Mouse (Mus musculus) bone marrow macrophage, adult 2 months (primary cell): ENCODE measurements around the gene Csf3r. TPM values are rescaled to one million over a fixed set of nuclear protein-coding genes. Genes with fewer than 3 reads are reported as not detected.

Experiments
- H3K27ac ChIP-seq: 2 replicates; pipeline ENCODE4 v1.5.1; 2012; ENCODE audit warnings: low read depth, low read length; ENCODE audit not compliant: insufficient read depth
- H3K4me1 ChIP-seq: 2 replicates; pipeline ENCODE4 v1.6.1; 2012; ENCODE audit warnings: low read length; ENCODE audit not compliant: control insufficient read depth, insufficient read depth
- H3K4me3 ChIP-seq: 2 replicates; pipeline ENCODE4 v1.5.1; 2012; ENCODE audit warnings: mild to moderate bottlenecking, low read length, moderate library complexity; ENCODE audit not compliant: insufficient read depth
- CTCF ChIP-seq: IDR thresholded peaks from 2 replicates; pipeline ENCODE4 v1.5.1; 2012; ENCODE audit warnings: low read depth, mild to moderate bottlenecking, low read length, moderate library complexity
- POLR2A ChIP-seq: IDR thresholded peaks from 2 replicates; pipeline ENCODE4 v1.6.1; 2012; ENCODE audit warnings: mild to moderate bottlenecking, low read depth, low read length, borderline replicate concordance
- polyA plus RNA-seq: library from polyadenylated mRNA; stranded (reverse); fragments of >200 nt; gene quantifications from 2 replicates; pipeline ENCODE4 v1.2.4, GENCODE M21; 2012; ENCODE audit not compliant: missing spikeins, insufficient read depth, insufficient read length

Csf3r gene
- polyA plus RNA-seq, 1 experiment, result 112 TPM

DNA sequence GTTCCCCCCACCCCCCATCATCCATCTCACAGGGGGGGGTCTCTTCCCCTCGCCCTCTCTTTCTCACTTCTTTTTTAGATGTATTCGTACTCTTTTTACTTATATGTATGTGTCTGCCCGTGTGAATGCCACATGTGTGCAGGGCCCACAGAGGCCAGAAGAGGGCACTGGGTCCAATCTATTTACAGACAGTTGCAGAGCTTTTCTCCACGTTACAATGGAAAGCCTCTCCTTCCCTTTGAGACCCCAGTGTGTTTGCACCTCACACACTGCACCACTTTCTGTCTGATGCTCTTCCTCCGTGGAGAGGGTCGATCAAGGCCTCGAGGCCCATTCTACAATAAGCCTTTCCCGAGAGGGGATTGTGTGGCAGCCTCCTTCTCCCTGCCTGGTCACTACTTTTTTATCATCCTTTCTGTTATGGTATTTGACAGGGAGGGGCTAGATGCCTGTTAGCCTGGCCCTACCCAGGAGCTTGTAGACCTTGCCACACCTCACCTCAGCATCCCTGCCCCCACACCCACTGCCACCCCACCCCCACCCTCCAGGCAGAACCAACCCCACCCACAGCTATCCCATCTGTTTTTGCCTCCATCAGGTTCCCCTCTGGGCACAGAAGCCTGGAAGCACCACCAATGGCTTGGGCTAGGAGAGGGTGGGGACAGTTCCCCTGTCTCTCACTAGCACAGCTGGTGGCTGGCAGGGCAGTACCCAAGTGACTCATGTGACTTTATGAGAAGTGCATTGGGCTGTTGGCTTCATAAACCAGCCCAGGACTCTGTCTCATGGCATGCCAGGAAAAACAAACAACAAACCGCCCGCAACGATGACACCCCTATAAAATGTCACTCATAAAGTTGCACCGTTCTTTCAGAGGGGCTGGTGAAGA is 22.8 kb upstream of the Csf3r start:
- no peak overlapping the region for H3K4me3 ChIP-seq
- peaks cover 28% of the 10 kb centered on the region for H3K4me1 ChIP-seq
- TF ChIP-seq CTCF, result no peak
- TF ChIP-seq POLR2A, result no peak
- H3K27ac ChIP-seq, result no peak overlapping the region

DNA sequence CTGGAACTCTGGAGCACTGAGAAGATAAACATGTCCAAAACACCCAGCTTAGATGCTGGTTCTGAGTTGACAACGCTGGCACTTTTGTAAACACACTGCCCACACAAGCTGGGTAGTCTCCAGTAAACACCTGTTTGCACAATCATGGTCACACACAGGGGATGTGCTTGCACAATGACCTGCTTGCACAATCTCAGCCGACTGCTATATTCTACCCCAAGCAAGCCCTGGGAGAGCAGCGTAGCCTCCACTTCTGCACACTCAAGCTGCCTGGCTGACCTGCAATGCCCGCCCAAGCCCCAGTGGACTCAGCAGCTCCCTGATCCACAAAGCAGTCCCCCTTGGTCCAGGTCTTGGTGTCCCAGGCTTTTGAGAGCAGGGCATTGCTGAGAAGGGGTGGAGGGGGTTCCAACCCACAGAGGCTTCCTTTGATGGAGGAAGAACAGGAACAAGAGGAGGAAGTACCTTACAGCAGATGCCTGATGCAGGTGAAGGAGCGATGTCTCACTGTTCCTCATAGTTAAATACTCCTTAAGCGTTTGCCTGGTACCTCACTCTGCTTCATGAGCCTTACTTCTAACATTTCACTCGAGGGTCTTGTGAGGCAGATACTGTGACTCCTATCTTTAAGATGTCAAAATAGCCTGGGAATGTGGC is 6.5 kb upstream of the Csf3r start:
- peaks cover 40% of the 10 kb centered on the region for H3K4me1 ChIP-seq
- no peak for TF ChIP-seq POLR2A
- no peak for TF ChIP-seq CTCF
- H3K4me3 ChIP-seq, result no peak overlapping the region
- peak overlapping the region; percentile 95 for H3K27ac ChIP-seq

DNA sequence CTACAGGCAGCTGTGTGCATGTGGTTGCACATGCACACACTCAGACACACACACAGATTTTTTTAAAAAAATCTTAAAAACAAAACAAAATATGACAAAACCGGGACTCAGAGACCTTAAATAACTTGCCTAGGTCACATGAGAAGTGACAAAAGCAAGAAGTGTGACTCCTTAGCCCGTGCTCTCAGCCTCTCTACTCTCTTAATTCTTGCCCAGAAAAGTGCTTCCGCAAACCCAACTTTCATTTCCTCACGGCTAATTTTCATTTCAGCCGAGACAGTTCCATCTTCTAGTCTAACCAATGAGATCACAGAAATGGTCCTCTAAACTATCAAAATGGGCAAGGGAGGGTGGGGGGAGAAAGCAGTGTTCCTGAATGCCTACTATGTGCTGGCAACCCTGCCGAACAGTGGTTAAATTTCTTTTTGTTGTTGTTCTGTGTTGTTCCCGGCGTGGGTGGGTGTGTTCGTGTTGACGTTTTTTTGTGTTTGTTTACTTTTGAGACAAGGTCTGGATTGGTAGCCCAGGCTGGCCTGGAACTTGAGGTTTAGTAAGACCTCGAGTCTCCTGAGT is 5.3 kb upstream of the Csf3r start:
- H3K27ac ChIP-seq, result peak overlapping the region; percentile 95
- H3K4me1 ChIP-seq, result peaks cover 49% of the 10 kb centered on the region
- TF ChIP-seq CTCF (no peak), POLR2A (no peak)
- peak overlapping the region; percentile 31 for H3K4me3 ChIP-seq

DNA sequence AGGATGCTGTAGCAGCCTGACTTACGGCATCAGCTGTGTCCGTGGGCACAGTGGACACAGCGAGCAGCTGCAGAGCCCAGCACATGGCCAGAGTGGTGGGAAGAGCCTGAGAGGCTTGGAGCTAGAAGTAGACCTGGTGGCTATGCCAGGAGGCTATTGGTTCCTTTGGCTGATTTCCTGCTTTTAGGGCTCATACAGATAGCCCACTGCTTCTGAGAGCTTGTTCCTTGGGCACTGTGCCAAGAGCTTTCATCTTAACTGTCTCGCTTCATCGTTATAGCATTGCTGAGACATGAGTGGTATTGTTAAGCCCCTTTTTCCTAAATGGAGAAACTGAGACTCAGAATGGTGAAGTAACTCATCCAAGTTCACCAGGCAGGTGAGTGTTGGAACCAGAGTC is 1.5 kb downstream of the Csf3r start:
- Histone ChIP-seq H3K4me1 (peaks cover 37% of the 10 kb centered on the region), H3K27ac (no peak overlapping the region), H3K4me3 (no peak overlapping the region)
- no peak for TF ChIP-seq POLR2A
- TF ChIP-seq CTCF, result no peak

DNA sequence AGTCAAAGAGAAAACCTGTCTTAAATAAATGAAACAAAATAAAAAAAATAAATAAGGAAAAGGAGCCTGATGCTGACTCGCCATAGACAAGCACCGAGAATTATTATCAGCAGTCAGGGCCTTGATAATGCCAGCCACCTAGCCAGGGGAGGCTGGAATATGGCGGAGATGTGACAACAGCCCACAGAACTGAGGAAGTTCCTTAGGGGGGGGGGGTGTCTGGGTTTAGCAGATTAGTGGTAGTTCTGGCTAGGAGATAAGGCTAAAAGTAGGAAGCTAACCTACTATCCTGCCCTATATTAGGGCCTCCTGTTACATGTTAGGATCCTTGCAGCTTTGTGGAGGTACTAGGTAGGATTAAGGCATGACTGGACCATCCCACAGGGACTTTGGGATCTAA is 3.6 kb downstream of the Csf3r start:
- peaks cover 41% of the 10 kb centered on the region for H3K4me1 ChIP-seq
- TF ChIP-seq CTCF (no peak), POLR2A (no peak)
- H3K4me3 ChIP-seq, result no peak overlapping the region
- no peak overlapping the region for H3K27ac ChIP-seq

DNA sequence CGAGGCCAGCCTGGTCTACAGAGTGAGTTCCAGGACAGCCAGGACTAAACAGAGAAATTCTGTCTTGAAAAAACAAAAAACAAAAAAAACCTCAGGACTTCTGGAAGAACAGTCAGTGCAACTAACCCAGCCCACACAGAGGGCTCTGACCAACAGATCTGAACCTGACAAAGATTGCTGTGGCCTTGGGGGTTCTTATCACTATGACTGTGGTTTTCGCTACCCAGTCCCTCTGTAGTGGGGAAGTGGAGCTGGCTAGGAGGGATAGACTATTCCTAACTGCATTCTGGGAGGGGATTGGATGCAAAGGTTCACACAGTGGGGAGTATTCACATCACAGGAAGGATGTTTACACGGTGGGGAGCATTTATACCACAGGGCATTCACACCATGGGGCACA is 4.7 kb downstream of the Csf3r start:
- TF ChIP-seq POLR2A (no peak), CTCF (no peak)
- no peak overlapping the region for H3K4me3 ChIP-seq
- H3K27ac ChIP-seq, result no peak overlapping the region
- H3K4me1 ChIP-seq, result peaks cover 33% of the 10 kb centered on the region

DNA sequence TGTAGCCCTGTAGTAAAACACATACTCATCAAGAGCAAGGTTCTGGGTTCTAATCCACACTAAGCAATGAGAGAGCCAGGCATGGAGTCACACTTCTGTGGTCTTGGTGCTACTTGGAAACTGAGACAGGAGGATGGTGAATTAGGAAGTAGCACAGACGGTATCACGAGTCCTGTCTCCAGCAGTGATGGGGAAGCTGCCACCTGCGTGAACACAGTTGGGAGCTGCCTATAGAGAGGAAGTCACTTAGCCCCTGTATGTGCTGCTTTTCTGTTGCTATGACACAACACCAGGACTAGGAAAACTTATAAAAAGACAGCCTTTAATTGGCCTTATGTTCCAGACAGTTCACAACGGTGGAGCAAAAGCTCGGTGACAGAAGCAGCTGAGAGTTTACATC is 6.4 kb downstream of the Csf3r start:
- H3K4me1 ChIP-seq, result peaks cover 26% of the 10 kb centered on the region
- no peak overlapping the region for H3K27ac ChIP-seq
- H3K4me3 ChIP-seq, result no peak overlapping the region
- TF ChIP-seq CTCF, result no peak
- no peak for TF ChIP-seq POLR2A

DNA sequence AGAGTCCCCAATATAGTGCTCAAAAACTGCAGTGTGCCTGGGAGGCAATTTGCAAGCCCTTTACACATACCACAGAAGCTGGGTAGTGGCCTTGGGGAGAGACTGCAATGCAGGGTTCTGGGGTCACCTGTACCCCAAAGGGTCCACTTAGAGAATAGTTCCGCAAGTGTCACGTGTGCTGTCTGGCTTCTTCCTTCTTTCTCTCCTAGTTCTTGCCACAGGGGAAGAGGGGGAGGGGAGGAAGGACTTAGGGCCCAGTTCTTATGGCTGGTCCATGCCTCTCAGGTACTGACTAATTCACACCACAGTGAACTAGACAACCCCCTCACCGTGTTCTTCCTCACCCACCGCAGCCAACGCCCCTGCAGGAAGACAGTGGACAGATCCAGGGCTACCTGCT is 11.1 kb downstream of the Csf3r start:
- H3K4me1 ChIP-seq, result peaks cover 22% of the 10 kb centered on the region
- TF ChIP-seq CTCF (no peak), POLR2A (no peak)
- H3K4me3 ChIP-seq, result no peak overlapping the region
- H3K27ac ChIP-seq, result no peak overlapping the region; the same call in 1 of the 2 replicates

DNA sequence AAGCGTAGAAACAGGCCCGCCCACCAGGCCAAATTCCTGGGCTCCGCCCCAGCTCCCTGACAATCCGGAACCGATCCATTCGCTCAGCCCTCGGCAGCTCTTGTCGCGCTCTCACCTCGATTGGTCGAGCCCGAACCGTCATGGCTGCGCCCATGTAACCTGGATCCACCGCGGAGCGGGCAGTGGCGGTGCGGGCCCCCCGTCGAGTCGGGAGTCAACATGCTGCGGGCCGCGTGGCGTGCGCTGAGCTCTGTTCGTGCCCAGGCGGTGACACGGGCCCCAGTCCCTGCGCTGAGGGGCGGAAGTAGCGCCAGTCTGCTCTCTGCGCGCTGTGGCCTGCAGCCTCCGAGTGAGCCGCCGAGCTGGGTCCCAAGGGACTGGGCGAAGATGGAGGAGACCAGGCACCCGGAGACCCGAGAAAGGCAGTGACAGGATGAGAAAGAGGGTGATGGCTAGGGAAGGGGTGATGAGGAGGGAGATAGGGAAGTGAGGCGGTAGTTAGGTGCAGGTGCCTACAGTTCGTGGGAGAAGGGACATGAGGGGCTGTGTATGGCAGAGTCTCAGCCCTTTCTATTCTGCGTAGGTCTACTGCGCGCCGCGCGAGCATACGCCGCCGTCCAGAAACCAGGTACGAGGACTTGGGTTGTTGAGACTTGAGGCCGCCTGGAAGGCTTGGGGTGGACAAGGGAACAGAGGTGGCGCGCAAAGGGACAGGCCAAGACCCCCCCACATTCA is 22.7 kb downstream of the Csf3r start, which contains the start of gene Mrps15:
TSS of gene Mrps15 (plus strand) at position 75 of the 735 bp plus-strand sequence.
- Histone ChIP-seq H3K4me1 (peaks cover 21% of the 10 kb centered on the region), H3K27ac (peak within 1 kb of the TSS; percentile 66), H3K4me3 (peak within 1 kb of the TSS; percentile 87)
- no peak for TF ChIP-seq POLR2A
- no peak for TF ChIP-seq CTCF
